Mouse (Mus musculus): Measurements from ENCODE around the gene Nags. TPM values are rescaled to one million over a fixed set of nuclear protein-coding genes. Genes with fewer than 3 reads are reported as not detected.

The Nags gene
- total RNA-seq (2021) = not detected
- long read RNA-seq, experiment 1 = 0 reads
- long read RNA-seq, experiment 2 = 0 reads

DNA sequence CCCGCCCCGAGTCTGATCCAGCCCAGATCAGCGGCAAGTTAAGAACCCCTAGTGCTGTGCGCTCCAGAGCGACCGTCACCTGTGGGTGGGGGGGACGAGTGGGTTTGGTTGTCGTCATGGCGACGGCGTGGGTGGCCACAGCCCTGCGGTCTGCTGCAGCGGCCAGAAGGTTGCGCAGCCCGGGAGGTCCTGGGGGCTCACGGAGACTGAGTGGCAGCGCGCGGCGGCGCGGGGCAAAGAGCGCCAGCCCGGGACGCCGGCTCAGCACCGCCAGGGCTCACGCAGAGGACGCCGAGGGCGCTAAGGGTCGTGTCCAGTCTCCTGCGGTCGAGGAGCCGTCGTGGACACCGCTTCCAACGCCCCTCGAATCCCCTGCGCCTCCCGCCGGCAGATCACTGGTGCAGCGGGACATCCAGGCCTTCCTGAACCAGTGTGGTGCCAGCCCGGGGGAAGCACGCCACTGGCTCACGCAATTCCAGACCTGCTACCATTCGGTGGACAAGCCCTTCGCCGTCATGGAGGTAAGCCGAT is at the start of gene Nags:
Gene Nags (plus strand): TSS at position 43 of the 531 bp plus-strand sequence.
- intact Hi-C loops (cut with DNase I) = no loop called here
- no peak for DNase-seq

DNA sequence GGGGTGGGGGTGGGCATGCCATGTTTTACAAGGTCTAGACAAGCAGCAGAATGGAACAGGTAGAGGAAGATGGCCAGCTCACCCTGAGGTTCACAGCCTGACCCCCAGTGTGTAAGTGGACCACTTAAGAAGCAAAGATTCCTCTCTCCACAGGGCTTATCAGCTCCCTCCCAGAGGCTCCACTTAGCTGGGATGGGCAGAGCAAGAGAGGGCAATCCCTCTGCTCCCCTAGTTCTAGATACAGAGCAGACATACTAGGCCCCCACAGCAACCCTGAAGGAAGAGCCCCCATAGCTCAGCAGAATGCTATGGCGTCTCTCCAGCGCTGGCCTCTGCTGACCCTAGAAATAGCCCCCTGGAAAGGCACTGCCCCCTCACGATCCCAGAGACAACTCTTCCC is 49.6 kb upstream of the Nags start:
- intact Hi-C loops (cut with DNase I) = no loop called here
- no peak for DNase-seq

DNA sequence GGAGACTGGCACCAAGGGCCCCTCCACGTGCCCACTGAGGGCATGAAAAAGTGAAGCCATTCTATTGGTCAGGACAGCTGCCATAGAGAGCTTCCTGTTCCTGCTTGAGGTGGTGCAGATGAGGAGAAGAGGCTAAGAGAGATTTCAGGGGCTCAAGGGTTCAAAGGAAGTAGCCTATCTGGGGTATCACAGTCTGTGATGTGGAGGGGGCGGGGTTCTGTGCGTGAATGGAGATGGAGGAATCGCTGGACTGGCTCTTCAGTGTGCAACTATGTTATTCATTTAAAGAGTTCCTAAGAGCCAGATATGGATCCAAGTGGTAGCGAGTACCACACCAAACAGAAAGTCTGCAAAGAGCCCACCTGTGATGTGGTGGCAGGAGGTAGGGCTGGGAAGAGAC is 48.9 kb upstream of the Nags start:
- DNase-seq = no peak
- intact Hi-C loops (cut with DNase I) = no loop called here

DNA sequence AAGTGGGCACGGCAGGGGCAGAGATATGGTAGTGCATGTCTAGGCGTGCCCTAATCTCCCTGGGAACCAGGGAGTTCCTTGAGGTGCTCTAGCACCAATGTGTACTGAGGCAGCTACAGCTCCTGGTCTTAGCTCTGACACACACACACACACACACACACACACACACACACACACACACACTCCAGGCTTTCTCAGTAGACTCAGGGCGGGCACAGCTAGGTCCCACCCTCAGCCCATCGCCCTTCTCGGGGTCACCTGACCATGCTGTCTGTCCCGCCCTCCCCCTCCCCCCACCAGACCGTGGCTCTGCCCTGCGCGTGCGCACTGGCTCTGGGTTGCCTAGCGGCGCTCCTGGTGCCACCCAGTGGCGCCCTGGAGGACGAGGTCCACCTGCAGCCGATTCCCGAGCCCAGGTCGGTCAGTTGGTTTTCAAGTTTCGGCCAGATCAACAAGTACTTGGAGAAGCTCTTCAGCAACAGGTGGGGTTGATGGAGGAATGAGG is 48.4 kb upstream of the Nags start:
- intact Hi-C loops (cut with DNase I) = no loop called here
- peak in 1 of 2 experiments; percentile 27 for DNase-seq

DNA sequence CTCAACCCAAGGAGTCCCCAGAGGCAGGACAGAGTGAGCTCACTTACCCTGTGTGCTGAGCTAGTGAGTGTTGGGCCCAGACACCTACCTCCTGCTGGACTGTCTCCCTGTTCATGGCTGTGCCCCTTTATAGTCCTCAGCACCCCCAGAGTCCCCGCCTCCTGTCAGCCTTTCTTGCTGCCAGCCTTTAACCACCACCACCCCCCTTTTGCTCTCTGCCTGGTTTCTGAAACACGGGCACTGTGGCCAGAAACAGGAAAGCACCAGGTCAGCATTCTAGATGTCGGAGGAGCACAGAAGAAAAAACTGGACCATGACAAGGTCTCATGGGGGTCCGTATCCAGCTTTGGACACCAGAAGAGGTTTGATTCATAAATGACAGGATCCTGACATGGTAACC is 44.1 kb upstream of the Nags start, which contains the start of gene Ppy:
Gene Ppy (minus strand): TSS at position 101 of the 400 bp plus-strand sequence.
- intact Hi-C loops (cut with DNase I) = loop anchor here (5.0 kb wide), 1 partner anchor 166 kb away; the partner anchor contains the start of gene Asb16

DNA sequence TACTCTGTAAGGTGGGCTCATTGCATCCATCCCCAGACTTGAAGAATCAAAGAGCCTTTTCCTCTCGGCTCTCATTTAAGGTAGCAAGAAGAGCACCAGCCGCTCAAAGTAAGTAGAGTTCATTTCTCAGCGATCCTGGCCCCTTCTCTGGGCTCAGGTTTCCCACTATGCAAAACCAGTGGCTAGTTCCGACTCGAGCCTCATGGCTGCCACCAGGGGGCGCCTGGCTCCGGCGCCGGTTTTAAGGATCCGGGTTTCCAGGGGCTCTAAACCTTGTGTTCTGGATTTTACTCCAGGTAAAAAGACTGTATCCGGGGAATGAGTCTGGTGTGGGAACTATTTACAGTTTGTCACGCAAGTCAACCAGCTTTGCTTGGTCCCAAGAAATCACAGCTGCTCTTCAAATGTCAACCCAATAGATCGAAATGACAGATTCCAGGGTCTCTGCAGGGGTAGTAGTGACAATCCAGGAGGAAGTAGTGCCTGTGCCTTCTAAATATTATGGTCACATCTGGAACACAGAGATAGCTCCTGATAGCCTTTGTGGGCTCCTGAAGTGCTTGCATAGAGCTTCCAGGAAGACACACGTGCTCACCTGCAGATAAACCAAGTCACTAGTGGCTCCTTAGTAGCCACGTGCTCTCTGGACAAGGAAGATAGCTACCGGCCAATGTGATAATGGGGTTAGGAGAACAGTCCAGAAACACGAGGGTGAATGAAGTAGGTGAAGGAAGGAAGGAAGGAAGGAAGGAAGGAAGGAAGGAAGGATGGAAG is 42.6 kb upstream of the Nags start:
- peak; percentile 28 to 51 for DNase-seq
- intact Hi-C loops (cut with DNase I) = loop anchor here (1.0 to 5.0 kb wide), 2 partner anchors 36 to 165 kb away; partner anchors contain the start of gene Asb16

More for the DNA sequence above, 44.1 kb upstream of the Nags start, which contains the start of gene Ppy:
- no peak for DNase-seq

DNA sequence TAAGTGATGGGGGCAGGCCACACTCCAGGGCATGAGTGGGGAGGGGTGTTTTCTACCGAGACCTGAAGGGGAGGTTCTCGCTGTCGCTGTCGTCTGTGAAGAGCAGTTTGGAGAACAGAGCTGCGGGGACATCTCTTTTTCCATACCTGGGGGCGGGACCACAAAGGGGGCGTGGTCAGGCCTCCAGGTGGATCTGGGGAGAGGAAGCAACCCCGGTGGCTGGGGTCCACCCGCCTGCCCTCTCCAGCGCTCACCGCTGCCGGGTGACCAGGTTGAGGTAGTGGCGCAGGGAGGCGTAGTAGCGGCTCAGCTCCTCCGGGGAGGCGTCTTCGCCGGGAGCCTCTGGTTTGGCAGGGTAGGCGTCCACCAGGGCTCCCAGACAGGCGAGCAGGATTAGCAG is 38.4 kb upstream of the Nags start:
- intact Hi-C loops (cut with DNase I) = no loop called here
- DNase-seq = no peak

DNA sequence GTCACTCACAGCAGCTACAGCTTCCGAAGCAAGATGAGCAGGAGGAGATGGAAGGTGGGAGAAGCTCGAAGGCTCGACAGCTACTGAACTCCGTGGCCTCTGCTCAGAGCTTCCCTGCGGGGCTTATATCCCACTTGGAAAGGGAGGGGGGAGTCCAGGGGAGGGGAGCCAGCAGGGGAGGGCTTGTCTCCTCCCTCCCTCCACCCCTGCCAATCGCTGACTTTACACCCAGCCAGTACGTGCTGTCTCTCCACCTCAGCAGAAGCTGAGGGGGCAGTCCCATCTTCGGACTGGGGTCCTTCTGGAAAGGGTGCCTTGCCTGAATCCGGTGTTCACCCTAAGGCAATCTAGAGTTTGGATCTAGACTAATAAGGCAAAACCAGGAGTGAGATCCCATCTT is 37.6 kb upstream of the Nags start, which contains the start of gene Pyy:
Gene Pyy (minus strand): TSS at position 101 of the 400 bp plus-strand sequence.
- no peak for DNase-seq
- intact Hi-C loops (cut with DNase I) = no loop called here

DNA sequence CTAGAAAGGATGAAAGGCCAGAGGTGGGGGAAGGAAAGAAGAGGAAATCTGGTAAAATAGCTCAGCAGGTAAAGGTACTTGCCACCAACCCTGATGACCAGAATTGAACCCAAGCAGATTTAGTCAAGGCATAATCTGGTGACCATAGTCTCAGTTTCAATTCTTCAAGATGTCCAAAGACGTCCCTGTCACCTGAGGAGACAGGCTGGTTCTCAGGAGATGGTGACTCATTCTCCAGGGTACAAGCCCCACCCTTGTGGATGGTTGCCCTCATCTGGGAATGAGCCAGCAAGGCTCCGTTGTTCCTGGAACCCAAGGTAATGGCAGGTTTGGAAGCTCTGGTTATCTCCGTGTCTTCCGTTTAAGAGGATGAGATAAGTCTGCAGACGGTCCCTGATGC is 33.7 kb upstream of the Nags start:
- intact Hi-C loops (cut with DNase I) = no loop called here
- DNase-seq = no peak

DNA sequence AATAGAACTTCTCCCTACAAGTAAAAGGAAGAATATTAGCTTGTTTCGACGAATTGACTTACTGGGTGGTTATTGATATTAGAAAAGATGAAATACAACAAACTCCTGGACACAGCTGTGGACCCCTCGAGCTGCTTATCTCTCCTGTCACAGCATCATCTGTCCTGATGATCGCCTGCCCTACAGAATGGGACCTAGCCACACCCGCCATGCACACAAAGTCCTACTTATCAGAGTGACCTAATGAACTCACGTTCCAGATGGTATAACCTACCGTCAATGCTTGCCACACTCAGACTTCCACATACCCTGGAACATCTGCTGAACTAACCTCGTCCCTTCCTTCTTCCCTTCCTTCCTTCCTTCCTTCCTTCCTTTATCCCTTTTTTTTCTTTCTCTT is 29.1 kb upstream of the Nags start:
- no peak for DNase-seq
- intact Hi-C loops (cut with DNase I) = no loop called here

DNA sequence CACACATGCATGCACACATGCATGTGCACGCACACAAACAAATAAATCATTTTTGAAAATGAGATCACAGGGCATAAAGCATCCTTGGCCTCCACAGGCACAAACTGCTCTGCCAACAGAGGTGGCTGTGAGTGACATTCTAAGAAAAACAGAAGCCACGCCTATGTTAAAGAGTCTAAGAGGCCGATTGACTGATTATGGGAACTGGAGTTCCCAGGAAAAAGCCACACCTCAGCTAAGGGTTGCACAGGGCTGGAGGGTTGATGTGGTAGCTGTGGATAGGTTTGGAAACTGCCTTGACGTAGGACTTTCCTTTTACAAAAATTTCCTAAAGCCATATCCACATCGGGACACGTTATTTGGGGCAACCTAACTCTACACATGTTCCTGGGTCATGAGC is 27.9 kb upstream of the Nags start:
- intact Hi-C loops (cut with DNase I) = no loop called here
- DNase-seq = no peak

DNA sequence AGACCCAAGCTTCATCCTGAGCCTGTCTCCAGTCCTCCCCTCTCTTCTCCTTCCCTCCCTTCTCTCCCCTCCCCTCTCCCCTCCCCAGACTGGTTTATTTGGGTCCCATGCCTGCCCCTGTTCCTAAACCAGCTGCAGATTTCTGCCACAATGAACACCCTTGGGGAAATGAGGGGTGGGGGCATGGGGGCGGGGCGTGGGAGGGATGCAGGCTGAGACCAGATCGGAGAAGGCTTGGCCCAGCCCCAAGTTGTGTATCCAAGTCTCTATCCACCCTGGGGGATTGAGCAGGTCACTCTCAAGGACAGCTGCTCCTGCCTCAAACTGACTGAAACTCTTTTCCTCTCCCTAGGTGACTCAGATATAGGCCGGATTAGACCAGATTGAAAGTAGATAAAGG is 10.8 kb upstream of the Nags start:
- DNase-seq = no peak
- intact Hi-C loops (cut with DNase I) = no loop called here

DNA sequence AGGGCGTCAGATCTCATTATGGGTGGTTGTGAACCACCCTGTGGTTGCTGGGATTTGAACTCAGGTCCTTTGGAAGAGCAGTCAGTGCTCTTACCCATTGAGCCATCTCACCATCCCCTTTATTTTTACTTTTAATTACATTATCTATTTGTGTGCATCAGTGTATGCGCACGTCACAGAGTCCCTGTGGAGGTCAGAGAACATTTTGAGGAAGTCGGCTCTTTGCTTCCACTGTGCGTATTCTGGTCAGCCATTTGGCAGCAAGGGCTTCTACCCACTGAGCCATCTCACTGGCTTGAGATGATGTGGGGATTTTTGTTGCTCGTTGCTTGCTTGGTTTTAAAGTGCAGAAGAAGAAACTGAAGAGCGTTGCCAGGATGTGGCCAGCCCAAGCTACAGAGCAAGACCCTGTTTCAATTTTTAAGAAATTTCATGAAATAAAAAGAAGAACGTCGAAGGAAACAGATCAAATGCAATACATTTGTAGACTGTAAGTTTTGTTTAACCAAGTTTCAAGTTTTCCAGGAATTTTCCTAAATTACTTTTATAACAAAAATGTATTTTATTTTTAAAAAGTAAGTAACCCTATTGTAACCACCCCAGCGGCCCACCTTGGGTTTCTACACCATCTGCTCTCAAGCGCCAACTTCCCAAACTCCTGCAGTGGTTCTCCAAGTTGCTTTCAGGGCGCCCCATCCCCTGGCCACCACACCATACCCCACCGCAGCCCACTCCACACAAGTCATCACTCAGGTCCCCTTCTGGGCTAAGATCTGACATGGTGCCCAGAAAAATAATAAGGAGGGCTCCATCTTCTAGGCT is 7.5 kb upstream of the Nags start:
- DNase-seq = no peak
- intact Hi-C loops (cut with DNase I) = loop anchor here (1.0 to 5.0 kb wide), 3 partner anchors 36 to 146 kb away; no protein-coding TSS in a partner anchor

DNA sequence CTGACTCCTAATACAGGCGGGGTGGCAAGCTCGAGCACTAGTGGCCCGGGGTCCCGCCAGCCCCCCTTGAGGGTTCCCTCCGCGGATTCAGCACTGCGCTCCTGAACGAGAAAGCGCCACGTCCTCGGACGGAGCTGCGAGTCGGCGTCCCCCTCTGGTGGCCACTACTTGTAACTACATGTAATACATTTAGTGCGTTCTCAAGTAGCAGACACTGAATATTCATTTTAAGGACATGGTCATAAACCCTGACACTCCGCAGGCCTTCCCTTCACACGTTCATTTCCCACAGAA is 6.9 kb upstream of the Nags start:
- intact Hi-C loops (cut with DNase I) = loop anchor here (1.0 to 5.0 kb wide), 3 partner anchors 36 to 146 kb away; no protein-coding TSS in a partner anchor
- DNase-seq = peak; percentile 32 to 50

DNA sequence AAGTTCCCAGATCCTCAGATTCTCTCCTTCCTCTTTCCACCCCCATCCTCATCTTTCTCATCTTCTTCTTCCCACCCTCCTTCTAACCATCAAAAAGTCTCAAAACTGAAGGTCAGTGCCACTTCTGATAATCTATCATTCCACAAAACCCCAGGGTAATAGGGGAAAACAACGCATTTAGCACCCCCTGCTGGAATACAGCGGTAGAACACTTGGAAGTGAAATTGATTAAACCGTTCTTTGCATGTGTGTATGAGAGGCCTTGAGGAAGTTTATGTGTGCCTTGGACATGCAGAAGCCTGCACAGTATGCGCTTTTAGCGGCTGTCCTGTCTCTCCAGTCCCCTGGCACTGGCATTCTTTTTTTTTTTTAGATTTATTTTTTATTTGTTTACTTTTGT is 4.8 kb upstream of the Nags start:
- intact Hi-C loops (cut with DNase I) = no loop called here
- DNase-seq = no peak

DNA sequence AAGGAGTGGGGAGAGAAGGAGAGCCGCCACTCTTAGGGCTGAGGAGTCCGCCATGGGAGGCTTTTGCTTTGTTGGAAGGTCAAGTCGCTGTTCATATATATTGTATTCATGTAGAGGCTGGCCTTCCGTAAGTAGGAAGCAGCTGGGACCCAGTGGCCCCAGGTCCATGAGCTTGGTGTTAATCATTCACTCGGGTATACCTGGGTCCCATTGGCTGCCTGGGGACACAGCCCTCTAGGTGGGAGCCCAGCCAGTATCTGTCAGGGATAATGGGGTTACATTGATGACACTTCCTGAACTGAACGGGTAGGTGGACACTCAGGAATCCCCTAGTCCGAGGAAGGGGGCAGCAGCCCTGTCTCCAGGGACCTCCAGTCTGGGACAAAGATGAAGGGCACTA is 3.0 kb upstream of the Nags start:
- intact Hi-C loops (cut with DNase I) = no loop called here
- no peak for DNase-seq

DNA sequence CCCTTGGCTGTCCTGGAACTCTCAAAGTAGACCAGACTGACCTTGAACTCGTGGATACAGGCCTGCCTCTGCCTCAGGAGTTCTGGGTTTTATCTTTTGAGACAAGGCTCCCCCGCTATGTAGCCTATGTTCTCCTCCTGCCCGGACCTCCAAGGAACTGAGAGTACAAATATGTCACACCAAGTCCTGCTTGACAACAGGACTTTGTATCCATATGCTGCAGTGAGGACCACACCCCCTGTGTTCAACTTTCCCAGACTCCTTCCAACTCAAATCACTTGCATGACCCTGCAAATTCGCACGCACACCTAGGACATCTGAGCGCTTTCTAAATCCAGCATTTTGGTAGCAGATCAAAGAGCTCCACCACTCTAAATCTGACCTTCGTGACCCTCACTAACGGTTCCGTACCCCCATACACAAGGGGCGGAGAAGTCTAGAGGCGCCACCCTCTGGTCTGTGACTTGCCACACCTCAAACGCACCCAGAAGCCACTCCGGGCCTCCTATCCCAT is 299 bp upstream of the Nags start:
- DNase-seq = no peak
- intact Hi-C loops (cut with DNase I) = no loop called here

DNA sequence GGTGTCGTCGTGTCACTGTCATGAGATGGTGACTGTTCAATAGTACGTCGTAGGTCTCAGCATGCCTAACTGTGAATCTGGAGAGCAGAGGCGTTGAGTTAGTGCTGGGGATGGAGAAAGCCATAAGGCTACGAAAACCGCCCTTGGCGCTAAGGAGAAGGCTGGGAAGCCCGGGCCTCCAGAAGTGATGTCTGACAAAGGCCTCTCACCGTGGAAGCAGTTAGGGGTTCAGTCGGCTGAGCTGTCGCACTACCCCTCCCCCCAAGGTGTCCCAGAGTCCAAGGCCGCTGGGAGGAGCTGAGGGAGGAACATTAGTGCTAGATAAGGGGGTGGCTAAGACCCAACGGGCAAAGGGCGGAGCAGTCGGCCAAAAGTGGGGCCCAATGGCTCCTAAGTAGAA is 692 bp downstream of the Nags start:
- intact Hi-C loops (cut with DNase I) = no loop called here
- no peak for DNase-seq

DNA sequence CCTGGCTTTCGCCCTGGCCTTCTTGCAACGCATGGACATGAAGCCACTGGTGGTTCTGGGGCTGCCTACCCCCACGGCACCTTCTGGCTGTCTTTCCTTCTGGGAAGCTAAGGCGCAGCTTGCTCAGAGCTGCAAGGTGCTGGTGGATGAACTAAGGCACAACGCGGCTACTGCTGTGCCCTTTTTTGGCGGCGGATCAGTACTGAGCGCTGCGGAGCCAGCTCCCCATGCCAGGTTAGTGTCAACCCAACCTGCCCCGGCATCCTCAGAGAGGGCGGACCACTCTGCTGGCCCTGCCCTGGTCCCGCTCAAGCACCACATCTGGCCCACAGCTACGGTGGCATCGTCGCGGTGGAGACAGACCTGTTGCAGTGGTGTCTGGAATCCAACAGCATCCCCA is 1.2 kb downstream of the Nags start:
- intact Hi-C loops (cut with DNase I) = no loop called here

DNA sequence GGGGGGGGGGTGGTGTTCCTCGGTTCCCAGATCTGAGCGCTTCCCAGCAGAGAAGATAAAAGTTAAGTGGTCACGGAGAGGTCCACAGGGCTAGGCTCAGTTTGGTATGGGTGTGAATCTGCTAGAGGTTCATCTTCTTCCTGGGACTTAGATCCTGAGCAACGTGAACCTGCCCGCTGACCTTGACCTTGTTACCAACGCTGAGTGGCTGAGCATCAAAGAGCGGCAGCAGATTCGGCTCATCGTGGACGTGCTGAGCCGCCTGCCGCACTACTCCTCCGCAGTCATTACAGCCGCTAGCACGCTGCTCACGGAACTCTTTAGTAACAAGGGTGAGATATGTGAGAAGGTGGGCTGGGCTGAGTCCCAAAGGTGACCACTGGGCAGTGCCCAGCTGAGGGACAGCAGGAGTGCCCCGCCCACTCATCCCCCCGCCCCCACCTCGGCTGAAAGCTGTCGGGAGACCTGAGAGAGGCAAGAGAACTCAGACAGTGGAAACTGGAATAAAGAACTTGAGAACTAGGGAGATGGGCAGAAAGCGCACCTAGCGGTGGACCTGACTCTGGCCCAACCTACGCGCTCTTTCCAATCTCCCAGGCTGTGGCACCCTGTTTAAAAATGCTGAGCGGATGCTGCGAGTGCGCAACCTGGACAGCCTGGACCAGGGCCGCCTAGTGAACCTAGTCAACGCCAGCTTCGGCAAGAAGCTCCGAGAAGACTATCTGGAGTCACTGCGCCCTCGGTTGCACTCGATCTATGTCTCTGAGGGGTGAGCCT is 2.1 kb downstream of the Nags start:
- no peak for DNase-seq
- intact Hi-C loops (cut with DNase I) = no loop called here

More for the DNA sequence above, 1.2 kb downstream of the Nags start:
- no peak for DNase-seq

Measured in gastrocnemius, postnatal 36 days (tissue).